Mouse (Mus musculus): ENCODE data around the gene Gm49450. TPM values are rescaled to one million over a fixed set of nuclear protein-coding genes. Genes with fewer than 3 reads are reported as not detected.
"Not testable (repeated sequence)": the region's sequence is repeated elsewhere in the genome, so short reads cannot be mapped to it uniquely, and the experiment has no call there.

Gm49450 gene
- polyA plus RNA-seq, 1 experiment from 2014 or later = not detected

DNA sequence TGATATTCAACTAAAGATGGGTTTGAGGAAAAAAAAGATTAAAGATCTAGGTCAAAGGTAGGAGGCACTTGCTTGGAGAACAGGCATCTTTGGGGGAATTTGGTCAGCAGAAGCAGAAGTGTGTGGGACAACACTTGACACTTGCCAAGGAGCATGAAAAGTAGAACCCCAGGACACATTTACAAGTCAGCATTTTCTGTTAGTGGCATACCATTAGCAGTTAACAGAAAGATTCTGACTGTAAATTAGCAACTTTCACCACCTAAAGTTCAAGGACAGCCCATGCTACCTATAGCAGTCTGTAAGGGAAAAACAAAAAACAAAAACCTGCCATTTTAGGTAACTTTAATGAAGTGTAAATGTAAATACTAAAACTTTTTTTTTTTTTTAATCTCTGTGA is 5.0 kb downstream of the Gm49450 start:
- Histone ChIP-seq H3K4me1 (0 out of 2 replicates have a peak, but pooled peaks cover 6% of the 10 kb centered on the region), H3K27me3 (no peaks in the 10 kb centered on the region), H3K9ac (no peak overlapping the region), H3K9me3 (no peaks in the 10 kb centered on the region), H3K4me2 (peak overlapping the region; percentile 1; the same call in 1 of the 2 replicates), H3K36me3 (replicated peaks) (peaks cover 24% of the 10 kb centered on the region), H3K4me3 (replicated peaks) (no peak overlapping the region), H3K27ac (no peak overlapping the region)
- ATAC-seq (ENCODE audit: low FRiP score) = no peak

DNA sequence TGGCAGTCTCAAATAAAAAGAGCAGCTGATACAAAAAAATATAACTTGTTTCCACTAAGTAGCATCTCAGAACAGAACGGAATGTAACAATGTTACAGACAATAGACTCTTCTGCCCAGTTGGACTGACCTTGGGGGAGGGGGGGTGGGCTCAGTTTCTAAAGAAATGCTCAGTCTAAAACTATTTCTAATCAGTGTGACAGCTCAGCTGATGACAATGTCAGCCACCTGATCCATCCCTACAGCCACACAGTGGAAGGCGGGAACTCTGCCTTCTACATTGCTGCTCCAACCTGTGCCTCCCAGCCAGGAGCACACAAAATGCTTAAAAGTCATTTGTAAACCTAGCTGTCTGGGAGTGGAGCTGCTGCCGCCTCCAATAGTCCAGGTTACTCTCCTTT is 5.5 kb downstream of the Gm49450 start:
- H3K4me2 ChIP-seq = no peak overlapping the region
- H3K9ac ChIP-seq = no peak overlapping the region
- 0 out of 2 replicates have a peak, but pooled peaks cover 6% of the 10 kb centered on the region for H3K4me1 ChIP-seq
- H3K27me3 ChIP-seq = no peaks in the 10 kb centered on the region
- ATAC-seq (ENCODE audit: low FRiP score) = no peak
- WGBS = 45% methylated on average over 3 of the region's 3 CpGs
- no peaks in the 10 kb centered on the region for H3K9me3 ChIP-seq
- no peak overlapping the region for H3K4me3 ChIP-seq (replicated peaks)
- 0 out of 2 replicates have a peak overlapping the region, but pooled peaks have one; percentile 43 for H3K27ac ChIP-seq
- peaks cover 24% of the 10 kb centered on the region for H3K36me3 ChIP-seq (replicated peaks)

DNA sequence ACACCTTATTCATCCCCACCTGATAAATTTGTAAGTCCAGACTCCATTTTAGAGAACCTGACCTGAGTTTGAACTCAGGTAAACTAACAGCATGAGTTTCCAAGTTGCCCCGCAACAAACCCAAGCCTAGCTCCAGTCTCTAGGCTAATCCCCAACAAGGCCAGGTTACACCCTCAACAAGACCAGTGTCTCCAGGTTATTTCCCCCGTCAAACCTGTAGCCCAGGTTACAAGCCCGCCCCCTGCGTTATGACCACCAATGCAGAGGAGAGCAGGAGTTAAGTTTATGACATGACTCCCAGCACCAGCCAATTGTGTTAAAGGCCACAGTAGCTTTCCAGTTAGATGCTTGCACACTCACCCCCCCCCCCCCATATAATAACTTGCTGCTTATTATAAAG is 10.2 kb downstream of the Gm49450 start:
- H3K4me2 ChIP-seq = no peak overlapping the region
- H3K27ac ChIP-seq = no peak overlapping the region
- no peak for ATAC-seq (ENCODE audit: low FRiP score)
- no peak overlapping the region for H3K4me3 ChIP-seq (replicated peaks)
- H3K36me3 ChIP-seq (replicated peaks) = peaks cover 8% of the 10 kb centered on the region; the same call in 1 of the 2 replicates
- 75% methylated on average over 4 of the region's 4 CpGs for WGBS
- H3K4me1 ChIP-seq = peaks cover 8% of the 10 kb centered on the region; the same call in 1 of the 2 replicates
- H3K27me3 ChIP-seq = no peaks in the 10 kb centered on the region
- no peak overlapping the region for H3K9ac ChIP-seq
- H3K9me3 ChIP-seq = no peaks in the 10 kb centered on the region

- WGBS = 91% methylated on average over 4 of the region's 4 CpGs
- H3K4me2 ChIP-seq = no peak overlapping the region
- peaks cover 7% of the 10 kb centered on the region; the same call in 1 of the 2 replicates for H3K36me3 ChIP-seq (replicated peaks)
- no peak for ATAC-seq (ENCODE audit: low FRiP score)
- H3K27ac ChIP-seq = no peak overlapping the region
- H3K4me1 ChIP-seq = peaks cover 4% of the 10 kb centered on the region; the same call in 1 of the 2 replicates
- H3K27me3 ChIP-seq = no peaks in the 10 kb centered on the region
- no peak overlapping the region for H3K4me3 ChIP-seq (replicated peaks)
- H3K9me3 ChIP-seq = no peaks in the 10 kb centered on the region
- H3K9ac ChIP-seq = no peak overlapping the region
Observed at GRCm38 (mm10) chr15:98942081-98942480, 11.3 kb downstream of the Gm49450 start.

DNA sequence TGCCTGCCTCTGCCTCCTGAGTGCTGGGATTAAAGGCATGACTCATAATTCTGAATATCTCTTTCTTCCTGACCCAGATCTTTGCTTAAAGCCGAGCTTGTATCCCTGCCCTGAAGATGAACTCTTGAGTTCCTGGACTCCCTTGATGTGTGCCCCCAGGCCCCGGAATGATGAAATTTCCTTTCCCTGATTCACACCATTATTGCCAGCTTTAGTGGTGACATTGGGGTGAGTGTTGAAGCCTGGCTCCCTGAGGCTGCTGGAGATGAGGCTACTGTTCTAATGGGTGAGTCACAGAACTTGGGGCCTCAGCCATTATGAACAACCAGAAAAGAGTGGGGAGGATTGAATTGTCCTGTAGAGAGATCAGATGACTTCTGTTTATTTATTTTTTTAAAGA is 11.8 kb downstream of the Gm49450 start:
- Histone ChIP-seq H3K27ac (no peak overlapping the region), H3K4me3 (replicated peaks) (no peak overlapping the region), H3K9me3 (no peaks in the 10 kb centered on the region), H3K9ac (no peak overlapping the region), H3K36me3 (replicated peaks) (peaks cover 5% of the 10 kb centered on the region; the same call in 1 of the 2 replicates), H3K4me2 (no peak overlapping the region), H3K27me3 (no peaks in the 10 kb centered on the region), H3K4me1 (peaks cover 4% of the 10 kb centered on the region; the same call in 1 of the 2 replicates)
- 85% methylated on average over 2 of the region's 2 CpGs for WGBS
- no peak for ATAC-seq (ENCODE audit: low FRiP score)

- ATAC-seq (ENCODE audit: low FRiP score) = no peak
- 0 out of 2 replicates have a peak overlapping the region, but pooled peaks have one; percentile 31 for H3K27ac ChIP-seq
Observed at GRCm38 (mm10) chr15:98940816-98941215, 12.5 kb downstream of the Gm49450 start.

DNA sequence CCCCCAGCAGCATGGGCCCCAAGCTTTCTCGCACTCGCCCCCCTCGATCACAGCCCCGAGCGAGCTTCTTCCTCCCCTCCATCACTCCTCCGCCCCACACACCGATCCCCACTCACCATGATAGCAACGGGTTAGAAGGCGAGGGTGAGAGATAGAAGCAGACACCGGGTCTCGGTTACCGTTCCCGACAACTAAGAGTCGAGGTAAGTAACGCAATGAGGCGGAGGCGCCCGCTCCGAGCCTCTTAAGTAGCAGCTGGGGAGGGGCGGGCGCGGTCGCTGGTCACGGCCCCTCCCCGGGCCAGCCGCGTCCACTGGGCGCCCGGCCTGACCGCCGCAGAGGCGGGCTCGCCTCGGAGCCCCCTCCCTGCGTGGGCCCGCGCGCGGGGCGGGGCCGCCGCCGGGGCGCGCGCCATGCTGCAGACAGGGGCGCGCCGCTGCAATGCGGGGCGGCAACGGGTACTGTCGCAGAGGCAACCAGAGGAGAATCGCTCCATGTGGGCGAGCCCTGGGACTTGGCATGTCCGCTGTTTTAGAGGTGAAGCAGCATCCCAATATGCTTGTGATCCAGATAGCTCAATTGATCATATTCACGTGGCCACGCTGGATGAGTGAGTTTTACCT is 19.0 kb downstream of the Gm49450 start, which contains the start of gene Tuba1b:
Tuba1b (minus strand) TSS at position 349 of the 623 bp plus-strand sequence.
- H3K4me3 ChIP-seq (replicated peaks) = peak within 1 kb of the TSS; percentile 83
- peak within 1 kb of the TSS; percentile 94 for H3K9ac ChIP-seq
- no peaks in the 10 kb centered on the region for H3K9me3 ChIP-seq
- peak within 1 kb of the TSS; percentile 99 for H3K27ac ChIP-seq
- H3K36me3 ChIP-seq (replicated peaks) = peaks cover 11% of the 10 kb centered on the region
- H3K4me2 ChIP-seq = peak within 1 kb of the TSS; percentile 93
- peak; percentile 95 for ATAC-seq (ENCODE audit: low FRiP score)
- no peaks in the 10 kb centered on the region for H3K27me3 ChIP-seq
- WGBS = under 1% methylated on average over 57 of the region's 58 CpGs
- H3K4me1 ChIP-seq = peaks cover 27% of the 10 kb centered on the region

More at GRCm38 (mm10) chr15:98940816-98941215, 12.5 kb downstream of the Gm49450 start:
- peaks cover 5% of the 10 kb centered on the region; the same call in 1 of the 2 replicates for H3K36me3 ChIP-seq (replicated peaks)
- peaks cover 8% of the 10 kb centered on the region for H3K4me1 ChIP-seq
- no peaks in the 10 kb centered on the region for H3K9me3 ChIP-seq
- H3K27me3 ChIP-seq = no peaks in the 10 kb centered on the region
- H3K4me2 ChIP-seq = no peak overlapping the region
- WGBS = 65% methylated on average over 10 of the region's 10 CpGs
- no peak overlapping the region for H3K4me3 ChIP-seq (replicated peaks)
- H3K9ac ChIP-seq = no peak overlapping the region

- WGBS = under 1% methylated on average over 35 of the region's 35 CpGs
- H3K36me3 ChIP-seq (replicated peaks) = peaks cover 11% of the 10 kb centered on the region
- peak overlapping the region; percentile 99 for H3K27ac ChIP-seq
- peak overlapping the region; percentile 93 for H3K4me2 ChIP-seq
- peak overlapping the region; percentile 83 for H3K4me3 ChIP-seq (replicated peaks)
- ATAC-seq (ENCODE audit: low FRiP score) = peak; percentile 84
- peaks cover 31% of the 10 kb centered on the region for H3K4me1 ChIP-seq
- H3K27me3 ChIP-seq = no peaks in the 10 kb centered on the region
- H3K9me3 ChIP-seq = no peaks in the 10 kb centered on the region
- H3K9ac ChIP-seq = peak overlapping the region; percentile 94
Observed at GRCm38 (mm10) chr15:98933833-98934216, 19.5 kb downstream of the Gm49450 start.

DNA sequence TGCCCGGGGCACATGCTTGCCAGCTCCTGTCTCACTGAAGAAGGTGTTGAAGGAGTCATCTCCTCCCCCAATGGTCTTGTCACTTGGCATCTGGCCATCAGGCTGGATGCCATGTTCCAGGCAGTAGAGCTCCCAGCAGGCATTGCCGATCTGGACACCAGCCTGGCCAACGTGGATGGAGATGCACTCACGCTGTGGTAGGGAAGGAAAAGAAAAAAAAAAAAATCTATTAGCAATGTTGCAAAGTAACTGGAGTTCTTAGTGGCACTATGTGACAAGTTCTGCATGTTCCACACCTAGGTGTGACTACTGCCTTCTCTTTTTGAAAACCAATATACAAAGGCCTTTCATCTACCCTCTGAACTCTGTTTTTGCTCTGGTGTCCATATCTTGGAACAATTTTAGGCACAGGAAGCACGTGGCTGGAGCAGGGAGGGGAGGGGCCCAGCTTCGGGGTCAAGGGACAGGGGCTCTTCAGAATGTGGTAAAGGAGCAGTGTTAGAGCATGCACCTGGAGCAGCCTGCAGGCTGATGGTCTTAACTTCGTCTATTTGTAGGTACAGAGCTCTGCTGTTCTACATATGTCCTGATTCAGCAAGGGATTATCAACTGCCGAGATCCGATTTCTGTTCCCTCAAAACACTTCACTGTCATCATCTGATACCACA is 20.2 kb downstream of the Gm49450 start:
- not testable (repeated sequence) for ATAC-seq (ENCODE audit: low FRiP score); H3K9me3 ChIP-seq; H3K27me3 ChIP-seq
- peak overlapping the region; percentile 94 for H3K9ac ChIP-seq
- peaks cover 11% of the 10 kb centered on the region for H3K36me3 ChIP-seq (replicated peaks)
- H3K4me3 ChIP-seq (replicated peaks) = peak overlapping the region; percentile 83
- peak overlapping the region; percentile 93 for H3K4me2 ChIP-seq
- peaks cover 35% of the 10 kb centered on the region for H3K4me1 ChIP-seq
- H3K27ac ChIP-seq = peak overlapping the region; percentile 99
- 23% methylated on average over 8 of the region's 9 CpGs for WGBS

GRCm38 (mm10) chr15:98930998-98931397 is 22.4 kb downstream of the Gm49450 start:
- H3K4me2 ChIP-seq = peak overlapping the region; percentile 31; the same call in 1 of the 2 replicates
- H3K4me3 ChIP-seq (replicated peaks) = no peak overlapping the region

DNA sequence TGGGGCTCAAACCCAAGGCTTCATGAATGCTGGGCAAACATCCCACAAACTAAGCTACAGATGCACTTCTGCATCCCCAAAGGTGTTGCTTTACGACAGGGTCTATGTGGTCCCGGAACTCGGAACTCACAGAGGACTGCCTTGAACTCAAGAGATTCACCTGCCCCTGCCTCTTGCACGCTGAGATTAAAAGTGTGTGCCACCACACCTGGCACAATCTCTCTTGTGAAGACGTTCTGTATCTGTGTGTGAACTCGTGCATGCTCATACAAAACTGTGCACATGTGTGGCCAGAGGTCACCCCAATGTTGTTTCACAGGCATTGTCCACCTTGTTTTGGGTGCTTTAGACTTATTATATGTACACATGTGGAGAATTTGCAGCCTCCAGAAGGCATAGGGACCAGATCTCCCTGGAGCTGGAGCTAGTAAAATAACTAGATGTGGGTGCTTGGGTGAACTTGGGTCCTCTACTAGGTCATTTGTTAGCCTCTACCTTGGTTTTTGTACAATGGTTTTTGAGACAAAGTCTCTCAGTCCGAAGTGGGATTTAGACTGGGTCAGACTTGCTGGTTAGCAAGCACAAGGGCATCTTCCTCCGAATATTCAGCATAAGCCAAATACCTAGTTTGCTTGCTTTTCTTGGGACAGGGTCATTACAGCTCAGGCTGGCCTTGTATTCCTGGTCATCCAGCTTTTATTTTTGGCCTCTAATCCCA is 23.2 kb downstream of the Gm49450 start:
- H3K4me1 ChIP-seq = peaks cover 25% of the 10 kb centered on the region
- 57% methylated on average over 8 of the region's 8 CpGs for WGBS
- no peak overlapping the region for H3K4me3 ChIP-seq (replicated peaks)
- no peak for ATAC-seq (ENCODE audit: low FRiP score)
- no peaks in the 10 kb centered on the region for H3K27me3 ChIP-seq
- H3K9me3 ChIP-seq = no peaks in the 10 kb centered on the region
- H3K27ac ChIP-seq = 0 out of 2 replicates have a peak overlapping the region, but pooled peaks have one; percentile 46
- H3K36me3 ChIP-seq (replicated peaks) = peaks cover 15% of the 10 kb centered on the region
- H3K4me2 ChIP-seq = no peak overlapping the region
- H3K9ac ChIP-seq = no peak overlapping the region

More at GRCm38 (mm10) chr15:98930998-98931397, 22.4 kb downstream of the Gm49450 start:
- 76% methylated on average over 3 of the region's 3 CpGs for WGBS
- ATAC-seq (ENCODE audit: low FRiP score) = no peak
- H3K9ac ChIP-seq = no peak overlapping the region
- H3K27ac ChIP-seq = 0 out of 2 replicates have a peak overlapping the region, but pooled peaks have one; percentile 13
- peaks cover 15% of the 10 kb centered on the region for H3K36me3 ChIP-seq (replicated peaks)
- peaks cover 33% of the 10 kb centered on the region for H3K4me1 ChIP-seq
- no peaks in the 10 kb centered on the region for H3K9me3 ChIP-seq
- H3K27me3 ChIP-seq = no peaks in the 10 kb centered on the region

Measured in forebrain, embryonic 12.5 days (tissue).